Mouse (Mus musculus) MEL (cell line): ENCODE data around the gene Gm21985.

Source experiments
- CTCF ChIP-seq, 3 experiments: IDR thresholded peaks in 2 of 3; conservative IDR thresholded peaks in 1 of 3; 2 replicates each; pipeline ENCODE4 v1.5.1; 2011 to 2012; ENCODE audit warnings: low read length in 3 of 3, low read depth in 2 of 3, mild to moderate bottlenecking in 2 of 3, improper control_type of control experiment in 1 of 3, inconsistent platforms in 1 of 3, mixed read lengths in 1 of 3, moderate library complexity in 1 of 3; ENCODE audit not compliant: control insufficient read depth in 1 of 3, insufficient read depth in 1 of 3, poor library complexity in 1 of 3, severe bottlenecking in 1 of 3
- E2F4 ChIP-seq: IDR thresholded peaks from 2 replicates; pipeline ENCODE4 v1.6.1; 2011; ENCODE audit warnings: low read depth, low read length, improper control_type of control experiment, borderline replicate concordance
- MAX ChIP-seq: IDR thresholded peaks from 2 replicates; pipeline ENCODE4 v1.6.1; 2011; ENCODE audit warnings: low read length, improper control_type of control experiment
- POLR2A ChIP-seq, 2 experiments: IDR thresholded peaks; 2 replicates each; pipeline ENCODE4 v1.6.1; 2011 to 2012; ENCODE audit warnings: low read length in 2 of 2, mild to moderate bottlenecking in 2 of 2, control low read depth in 1 of 2, improper control_type of control experiment in 1 of 2, low read depth in 1 of 2, moderate library complexity in 1 of 2; ENCODE audit not compliant: control insufficient read depth in 1 of 2, insufficient read depth in 1 of 2, poor library complexity in 1 of 2
- POLR2AphosphoS2 ChIP-seq: IDR thresholded peaks from 2 replicates; pipeline ENCODE4 v1.6.1; 2011; ENCODE audit warnings: low read length, improper control_type of control experiment
- POLR2AphosphoS5 ChIP-seq: IDR thresholded peaks from 2 replicates; pipeline ENCODE4 v1.6.1; 2012; ENCODE audit warnings: low read depth, borderline replicate concordance, mild to moderate bottlenecking, inconsistent platforms, low read length, moderate library complexity, mixed read lengths
- RCOR1 ChIP-seq: IDR thresholded peaks from 2 replicates; pipeline ENCODE4 v1.6.1; 2012; ENCODE audit warnings: low read depth, mild to moderate bottlenecking, inconsistent platforms, low read length, improper control_type of control experiment
- SMC3 ChIP-seq: IDR thresholded peaks from 2 replicates; pipeline ENCODE4 v1.6.1; 2011; ENCODE audit warnings: low read depth, low read length, improper control_type of control experiment
- TAL1 ChIP-seq: IDR thresholded peaks from 2 replicates; pipeline ENCODE4 v1.6.1; 2012; ENCODE audit warnings: mild to moderate bottlenecking, inconsistent platforms, low read length, moderate library complexity, mixed read lengths
- TBP ChIP-seq: IDR thresholded peaks from 2 replicates; pipeline ENCODE4 v1.8.0; 2011; ENCODE audit warnings: low read depth, low read length, improper control_type of control experiment
- USF1 ChIP-seq: IDR thresholded peaks from 2 replicates; pipeline ENCODE4 v1.6.1; 2014; ENCODE audit warnings: low read depth, mild to moderate bottlenecking, inconsistent platforms, low read length, improper control_type of control experiment, moderate library complexity

- TF ChIP-seq TAL1 (no peak), CTCF (IDR thresholded peaks at IDR 0.05 in 2 of 3, conservative IDR thresholded peaks at IDR 0.05 in 1 of 3; ENCODE audit: control insufficient read depth in 1 of 3, insufficient read depth in 1 of 3, low read depth in 2 of 3, low read length in 3 of 3, poor library complexity in 1 of 3, severe bottlenecking in 1 of 3) (peak; percentile 70 to 100 (median 99)), POLR2A (IDR thresholded peaks at IDR 0.05; ENCODE audit: control insufficient read depth in 1 of 2, insufficient read depth in 1 of 2, low read depth in 1 of 2, low read length in 2 of 2, poor library complexity in 1 of 2) (peak; percentile 92 to 93), POLR2AphosphoS5 (no peak), E2F4 (no peak), USF1 (peak; percentile 58; the same call in 1 of the 2 replicates), MAX (peak; percentile 89), RCOR1 (no peak), POLR2AphosphoS2 (peak; percentile 88), SMC3 (peak; percentile 98), TBP (peak; percentile 80)
Measured at GRCm38 (mm10) chr2:112378973-112379898, 113.1 kb downstream of the Gm21985 start, which contains the start of gene Katnbl1.
